ENCODE assay signal across 10 mouse cellular contexts in the genomic region with DNA sequence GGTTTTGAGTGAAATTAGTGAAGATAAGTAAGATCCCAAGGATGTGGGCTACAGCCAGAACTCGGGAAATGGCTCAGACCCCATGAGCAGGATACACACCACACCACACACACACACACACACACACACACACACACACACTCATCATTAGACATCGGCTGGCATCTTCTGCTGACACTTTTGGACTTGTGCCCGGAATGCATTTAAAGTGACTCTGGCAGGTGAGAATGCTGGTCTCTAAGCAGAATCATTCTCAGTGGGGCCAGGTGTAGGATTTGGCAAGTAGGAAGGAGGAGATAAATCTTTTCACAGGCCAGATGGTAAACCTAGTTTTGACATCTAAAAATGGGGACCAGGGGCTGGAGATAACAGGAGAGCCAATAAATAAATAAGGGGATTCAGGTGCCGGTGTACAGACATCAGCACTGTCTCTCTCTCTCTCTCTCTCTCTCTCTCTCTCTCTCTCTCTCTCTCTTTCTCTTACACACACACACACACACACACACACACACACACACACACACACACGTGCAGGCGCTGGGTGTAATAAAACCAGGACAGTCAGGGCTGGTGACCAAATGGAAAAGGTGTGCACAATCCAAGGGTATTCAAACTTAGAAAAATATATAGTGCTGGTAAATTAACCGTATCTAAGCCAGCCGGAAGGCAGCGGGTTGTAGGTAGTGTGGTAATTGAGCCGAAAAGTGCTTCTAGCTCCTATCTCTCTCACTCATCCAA. TPM values are rescaled to one million over a fixed set of nuclear protein-coding genes. Genes with fewer than 3 reads are reported as not detected.
A peak's percentile ranks its signal among the peaks of the same experiment; 100 is the strongest.
DNase-seq lines count a peak whose midpoint lies in the region; ATAC-seq and TF ChIP-seq lines count a peak whose summit lies in the region.
"Had no signal": no experiment of that assay in that cellular context is flagged by ENCODE, and none has a peak within 500 bp of the region (broad histone marks: within the 10 kb centered on the region; RNA-seq: fewer than 3 reads in every experiment).

No protein-coding gene starts in this region.

- intact Hi-C loops in heart, postnatal 25 days (cut with DNase I) = no loop called here

- H3K27ac ChIP-seq in heart, embryonic 11.5 days (ENCODE audit: low read depth, low read length) = no peak overlapping the region
- H3K27ac ChIP-seq in embryonic facial prominence, embryonic 15.5 days (replicated peaks) = no peak overlapping the region
- no peak overlapping the region for H3K27ac ChIP-seq in limb, embryonic 14.5 days (replicated peaks; ENCODE audit: low read depth, low read length)

- TF ChIP-seq POLR2A in limb, embryonic 14.5 days (IDR thresholded peaks at IDR 0.05; ENCODE audit: borderline replicate concordance, extremely low read depth, insufficient read depth, insufficient read length) = no peak

- peaks cover 48% of the 10 kb centered on the region for H3K27me3 ChIP-seq in heart, embryonic 11.5 days (ENCODE audit: control insufficient read depth, insufficient read depth, low read length)
- peaks cover 73% of the 10 kb centered on the region for H3K27me3 ChIP-seq in E14TG2a.4 (ENCODE audit: insufficient read depth, low read length)
- peaks cover 52% of the 10 kb centered on the region for H3K27me3 ChIP-seq in embryonic facial prominence, embryonic 15.5 days
- H3K27me3 ChIP-seq in limb, embryonic 14.5 days (ENCODE audit: control insufficient read depth, insufficient read depth, low read length) = peaks cover 12% of the 10 kb centered on the region

- H3K36me3 ChIP-seq in heart, embryonic 11.5 days (ENCODE audit: control insufficient read depth, insufficient read depth, low read length) = no peaks in the 10 kb centered on the region
- H3K36me3 ChIP-seq in E14TG2a.4 (ENCODE audit: insufficient read depth, low read length) = no peaks in the 10 kb centered on the region
- H3K36me3 ChIP-seq in embryonic facial prominence, embryonic 15.5 days = no peaks in the 10 kb centered on the region
- no peaks in the 10 kb centered on the region for H3K36me3 ChIP-seq in limb, embryonic 14.5 days (ENCODE audit: control insufficient read depth, insufficient read depth, low read length)

- peaks cover 8% of the 10 kb centered on the region; the same call in 1 of the 2 replicates for H3K4me1 ChIP-seq in heart, embryonic 11.5 days (ENCODE audit: control insufficient read depth, insufficient read depth, low read length)
- H3K4me1 ChIP-seq in E14TG2a.4 (replicated peaks; ENCODE audit: low read depth, low read length) = peaks cover 39% of the 10 kb centered on the region
- peaks cover 20% of the 10 kb centered on the region for H3K4me1 ChIP-seq in embryonic facial prominence, embryonic 15.5 days
- H3K4me1 ChIP-seq in limb, embryonic 14.5 days (ENCODE audit: control insufficient read depth, insufficient read depth, low read length) = peaks cover 6% of the 10 kb centered on the region

- H3K4me3 ChIP-seq in heart, embryonic 11.5 days (ENCODE audit: low read depth, low read length) = peak overlapping the region; percentile 37; the same call in 1 of the 2 replicates
- peak overlapping the region; percentile 80 for H3K4me3 ChIP-seq in E14TG2a.4 (replicated peaks; ENCODE audit: low read length)
- H3K4me3 ChIP-seq in embryonic facial prominence, embryonic 15.5 days (replicated peaks) = no peak overlapping the region; the same call in 1 of the 2 replicates
- peak overlapping the region; percentile 29; the same call in 1 of the 2 replicates for H3K4me3 ChIP-seq in limb, embryonic 14.5 days (replicated peaks; ENCODE audit: low read length)

- no peak for ATAC-seq in heart, embryonic 11.5 days (replicated peaks; ENCODE audit: insufficient number of reproducible peaks, low FRiP score, low TSS enrichment)
- no peak for ATAC-seq in embryonic facial prominence, embryonic 15.5 days (ENCODE audit: insufficient number of reproducible peaks, low FRiP score, low TSS enrichment, low read depth)
- no peak for ATAC-seq in limb, embryonic 14.5 days (ENCODE audit: low FRiP score, low read depth)

- 44% methylated on average over 10 of the region's 10 CpGs for WGBS in heart, embryonic 11.5 days (ENCODE audit: insufficient replicate concordance)
- 38% methylated on average over 10 of the region's 10 CpGs for WGBS in embryonic facial prominence, embryonic 15.5 days
- WGBS in limb, embryonic 14.5 days = 42% methylated on average over 10 of the region's 10 CpGs

- TF ChIP-seq CTCF in E14TG2a.4 (conservative IDR thresholded peaks at IDR 0.05; ENCODE audit: low read length) = no peak

- no peak for DNase-seq in heart, postnatal 25 days (ENCODE audit: low spot score)
- DNase-seq in limb, embryonic 14.5 days (ENCODE audit: low spot score) = no peak
- no peak for DNase-seq in urinary bladder, postnatal 25 days (ENCODE audit: low spot score)
- no peak for DNase-seq in adrenal gland, postnatal 14 days
- no peak for DNase-seq in adrenal gland, adult 18-20 months (ENCODE audit: low spot score in 2 of 2)

- H3K9ac ChIP-seq in heart, embryonic 11.5 days (ENCODE audit: low read depth, low read length) = no peak overlapping the region
- no peak overlapping the region for H3K9ac ChIP-seq in embryonic facial prominence, embryonic 15.5 days
- H3K9ac ChIP-seq in limb, embryonic 14.5 days (ENCODE audit: low read depth, low read length, severe bottlenecking) = no peak overlapping the region

- H3K4me2 ChIP-seq in heart, embryonic 11.5 days = peak overlapping the region; percentile 66
- peak overlapping the region; percentile 59 for H3K4me2 ChIP-seq in embryonic facial prominence, embryonic 15.5 days (replicated peaks)
- H3K4me2 ChIP-seq in limb, embryonic 14.5 days (replicated peaks; ENCODE audit: low read depth, low read length, severe bottlenecking) = peak overlapping the region; percentile 61; the same call in 1 of the 2 replicates

- H3K9me3 ChIP-seq in heart, embryonic 11.5 days (replicated peaks; ENCODE audit: control insufficient read depth, low read length) = no peaks in the 10 kb centered on the region
- H3K9me3 ChIP-seq in E14TG2a.4 (ENCODE audit: low read length) = no peaks in the 10 kb centered on the region
- no peaks in the 10 kb centered on the region for H3K9me3 ChIP-seq in embryonic facial prominence, embryonic 15.5 days (replicated peaks)
- no peaks in the 10 kb centered on the region for H3K9me3 ChIP-seq in limb, embryonic 14.5 days (ENCODE audit: control insufficient read depth, low read length)

RNA-seq across cellular contexts. Expression of gene Gprin1, which starts 7.6 kb away (rescaled TPM):
- polyA plus RNA-seq in heart, embryonic 11.5 days (2014; fragmentation: Nextera tagmentation; extraction: Ambion mirVana) = 0.13 TPM in 2 replicates
- total RNA-seq in heart, postnatal 25 days (2021) = not detected
- 0.65 and 0.75 TPM in 2 replicates for polyA plus RNA-seq in embryonic facial prominence, embryonic 15.5 days (2015; fragmentation: Nextera tagmentation; extraction: Ambion mirVana)
- 0.70 and 0.87 TPM in 2 replicates for polyA plus RNA-seq in limb, embryonic 14.5 days (2012; rRNA removed)
- polyA plus RNA-seq in limb, embryonic 14.5 days (2014; fragmentation: Nextera tagmentation; extraction: Ambion mirVana) = 0.32 and 0.67 TPM in 2 replicates
- total RNA-seq in adrenal gland, postnatal 14 days (2021) = 3.5 and 5.1 TPM in 2 replicates
- 1 to 10 TPM; 2.5 to 3.2 TPM for total RNA-seq in adrenal gland, adult 18-20 months (2021)

RNA-seq across cellular contexts. Expression of gene Sncb, which starts 9.1 kb away (rescaled TPM):
- polyA plus RNA-seq in heart, embryonic 11.5 days (2014; fragmentation: Nextera tagmentation; extraction: Ambion mirVana) = 0.27 and 0.59 TPM in 2 replicates
- not detected for total RNA-seq in heart, postnatal 25 days (2021)
- polyA plus RNA-seq in embryonic facial prominence, embryonic 15.5 days (2015; fragmentation: Nextera tagmentation; extraction: Ambion mirVana) = 0.28 TPM in 1 of 2 replicates, not detected in the other
- 0.30 TPM in 1 of 2 replicates, not detected in the other for polyA plus RNA-seq in limb, embryonic 14.5 days (2012; rRNA removed)
- 0.40 TPM in 1 of 2 replicates, not detected in the other for polyA plus RNA-seq in limb, embryonic 14.5 days (2014; fragmentation: Nextera tagmentation; extraction: Ambion mirVana)
- total RNA-seq in adrenal gland, postnatal 14 days (2021) = 0.96 and 2.5 TPM in 2 replicates
- 1 to 10 TPM; 1.8 to 3.3 TPM for total RNA-seq in adrenal gland, adult 18-20 months (2021)

RNA-seq across cellular contexts. Expression of gene Eif4e1b, which starts 26.5 kb away (rescaled TPM):
- not detected in 2 replicates for polyA plus RNA-seq in heart, embryonic 11.5 days (2014; fragmentation: Nextera tagmentation; extraction: Ambion mirVana)
- total RNA-seq in heart, postnatal 25 days (2021) = not detected
- not detected in 2 replicates for polyA plus RNA-seq in embryonic facial prominence, embryonic 15.5 days (2015; fragmentation: Nextera tagmentation; extraction: Ambion mirVana)
- polyA plus RNA-seq in limb, embryonic 14.5 days (2012; rRNA removed) = not detected in 2 replicates
- polyA plus RNA-seq in limb, embryonic 14.5 days (2014; fragmentation: Nextera tagmentation; extraction: Ambion mirVana) = not detected in 2 replicates
- total RNA-seq in adrenal gland, postnatal 14 days (2021) = not detected in 2 replicates
- not detected for total RNA-seq in adrenal gland, adult 18-20 months (2021)
- total RNA-seq: layer of hippocampus, postnatal 10 days had no signal
- polyA plus RNA-seq: small intestine, adult 2 months had no signal

RNA-seq across cellular contexts. Expression of gene Tspan17, which starts 31.9 kb away (rescaled TPM):
- polyA plus RNA-seq in heart, embryonic 11.5 days (2014; fragmentation: Nextera tagmentation; extraction: Ambion mirVana) = 2.4 and 3.9 TPM in 2 replicates
- total RNA-seq in heart, postnatal 25 days (2021) = 10 to 100 TPM in 1 of 2 experiments, 1 to 10 TPM in 1; 8.6 to 12.3 TPM
- 9.2 and 11.3 TPM in 2 replicates for polyA plus RNA-seq in embryonic facial prominence, embryonic 15.5 days (2015; fragmentation: Nextera tagmentation; extraction: Ambion mirVana)
- polyA plus RNA-seq in limb, embryonic 14.5 days (2012; rRNA removed) = 2.0 and 2.6 TPM in 2 replicates
- polyA plus RNA-seq in limb, embryonic 14.5 days (2014; fragmentation: Nextera tagmentation; extraction: Ambion mirVana) = 4.4 TPM in 2 replicates
- 24.8 and 29.5 TPM in 2 replicates for total RNA-seq in adrenal gland, postnatal 14 days (2021)
- total RNA-seq in adrenal gland, adult 18-20 months (2021) = 10 to 100 TPM; 32.6 to 46.1 TPM

RNA-seq across cellular contexts. Expression of gene Cdhr2, which starts 56.0 kb away (rescaled TPM):
- 0.04 and 0.24 TPM in 2 replicates for polyA plus RNA-seq in heart, embryonic 11.5 days (2014; fragmentation: Nextera tagmentation; extraction: Ambion mirVana)
- total RNA-seq in heart, postnatal 25 days (2021) = not detected
- polyA plus RNA-seq in embryonic facial prominence, embryonic 15.5 days (2015; fragmentation: Nextera tagmentation; extraction: Ambion mirVana) = 0.05 TPM in 1 of 2 replicates, not detected in the other
- polyA plus RNA-seq in limb, embryonic 14.5 days (2012; rRNA removed) = 0.06 and 0.08 TPM in 2 replicates
- polyA plus RNA-seq in limb, embryonic 14.5 days (2014; fragmentation: Nextera tagmentation; extraction: Ambion mirVana) = 0.06 TPM in 1 of 2 replicates, not detected in the other
- 0.22 TPM in 1 of 2 replicates, not detected in the other for total RNA-seq in adrenal gland, postnatal 14 days (2021)
- total RNA-seq in adrenal gland, adult 18-20 months (2021) = under 1 TPM in 1 of 2 experiments, not detected in 1; 0.17 TPM
